Mouse (Mus musculus): ENCODE measurements around the gene Clptm1.
"Not testable (repeated sequence)": the region's sequence is repeated elsewhere in the genome, so short reads cannot be mapped to it uniquely, and the experiment has no call there.

Clptm1 gene

GRCm38 (mm10) chr7:19691873-19692865, 27.3 kb upstream of the Clptm1 start, which contains the start of gene Apoc1:
Gene Apoc1 (minus strand): TSS chr7:19692660.
- peak in 1 of 2 experiments; percentile 74 for DNase-seq (ENCODE audit: inconsistent age in 2 of 2, low spot score in 1 of 2)

GRCm38 (mm10) chr7:19691434-19691833, 26.6 kb upstream of the Clptm1 start:
- peak in 1 of 2 experiments; percentile 45 for DNase-seq (ENCODE audit: inconsistent age in 2 of 2, low spot score in 1 of 2)

- no peak for DNase-seq (ENCODE audit: inconsistent age in 2 of 2, low spot score in 1 of 2)
These were observed 26.0 kb upstream of the Clptm1 start for GRCm38 (mm10) chr7:19690845-19691244.

- DNase-seq (ENCODE audit: inconsistent age in 2 of 2, low spot score in 1 of 2): no peak
These were observed 23.8 kb upstream of the Clptm1 start for GRCm38 (mm10) chr7:19688611-19689010.

- no peak for DNase-seq (ENCODE audit: inconsistent age in 2 of 2, low spot score in 1 of 2)
These were observed 23.3 kb upstream of the Clptm1 start for GRCm38 (mm10) chr7:19688101-19688500.

- not testable (repeated sequence) for DNase-seq (ENCODE audit: inconsistent age in 2 of 2, low spot score in 1 of 2)
These were observed 22.2 kb upstream of the Clptm1 start for GRCm38 (mm10) chr7:19686927-19687583.

- DNase-seq (ENCODE audit: inconsistent age in 2 of 2, low spot score in 1 of 2): no peak
These were observed 21.7 kb upstream of the Clptm1 start for GRCm38 (mm10) chr7:19686521-19686920.

- no peak for DNase-seq (ENCODE audit: inconsistent age in 2 of 2, low spot score in 1 of 2)
These were observed 20.5 kb upstream of the Clptm1 start for GRCm38 (mm10) chr7:19685374-19685773.

- DNase-seq (ENCODE audit: inconsistent age in 2 of 2, low spot score in 1 of 2): peak in 1 of 2 experiments; percentile 54
These were observed 19.0 kb upstream of the Clptm1 start for GRCm38 (mm10) chr7:19683771-19684201.

- DNase-seq (ENCODE audit: inconsistent age in 2 of 2, low spot score in 1 of 2): no peak
These were observed 18.1 kb upstream of the Clptm1 start for GRCm38 (mm10) chr7:19682979-19683378.

- peak; percentile 89 to 95 for DNase-seq (ENCODE audit: inconsistent age in 2 of 2, low spot score in 1 of 2)
These were observed 16.4 kb upstream of the Clptm1 start, which contains the start of the genes Gm44805 and Apoc4 for GRCm38 (mm10) chr7:19681202-19681694. Gene Gm44805 (minus strand): TSS chr7:19681423. Gene Apoc4 (minus strand): TSS chr7:19681479.

GRCm38 (mm10) chr7:19680702-19681101, 15.9 kb upstream of the Clptm1 start:
- peak; percentile 51 to 86 for DNase-seq (ENCODE audit: inconsistent age in 2 of 2, low spot score in 1 of 2)

GRCm38 (mm10) chr7:19678901-19679300, 14.1 kb upstream of the Clptm1 start:
- DNase-seq (ENCODE audit: inconsistent age in 2 of 2, low spot score in 1 of 2): no peak

GRCm38 (mm10) chr7:19677872-19678271, 13.0 kb upstream of the Clptm1 start, which contains the start of gene Apoc2:
Gene Apoc2 (minus strand): TSS chr7:19677941.
- no peak for DNase-seq (ENCODE audit: inconsistent age in 2 of 2, low spot score in 1 of 2)

GRCm38 (mm10) chr7:19676662-19677061, 11.8 kb upstream of the Clptm1 start:
- no peak for DNase-seq (ENCODE audit: inconsistent age in 2 of 2, low spot score in 1 of 2)

GRCm38 (mm10) chr7:19675824-19676223, 11.0 kb upstream of the Clptm1 start:
- DNase-seq (ENCODE audit: inconsistent age in 2 of 2, low spot score in 1 of 2): no peak

GRCm38 (mm10) chr7:19673083-19673699, 8.4 kb upstream of the Clptm1 start:
- DNase-seq (ENCODE audit: inconsistent age in 2 of 2, low spot score in 1 of 2): peak in 1 of 2 experiments; percentile 56

- DNase-seq (ENCODE audit: inconsistent age in 2 of 2, low spot score in 1 of 2): no peak
These were observed 6.7 kb upstream of the Clptm1 start for GRCm38 (mm10) chr7:19671511-19671910.

GRCm38 (mm10) chr7:19668947-19669721, 4.3 kb upstream of the Clptm1 start:
- peak; percentile 92 to 98 for DNase-seq (ENCODE audit: inconsistent age in 2 of 2, low spot score in 1 of 2)

- DNase-seq (ENCODE audit: inconsistent age in 2 of 2, low spot score in 1 of 2): no peak
These were observed 2.6 kb upstream of the Clptm1 start for GRCm38 (mm10) chr7:19667434-19667833.

All from adrenal gland, adult (tissue).